Mouse (Mus musculus): ENCODE measurements around the gene Ehf.

DNA sequence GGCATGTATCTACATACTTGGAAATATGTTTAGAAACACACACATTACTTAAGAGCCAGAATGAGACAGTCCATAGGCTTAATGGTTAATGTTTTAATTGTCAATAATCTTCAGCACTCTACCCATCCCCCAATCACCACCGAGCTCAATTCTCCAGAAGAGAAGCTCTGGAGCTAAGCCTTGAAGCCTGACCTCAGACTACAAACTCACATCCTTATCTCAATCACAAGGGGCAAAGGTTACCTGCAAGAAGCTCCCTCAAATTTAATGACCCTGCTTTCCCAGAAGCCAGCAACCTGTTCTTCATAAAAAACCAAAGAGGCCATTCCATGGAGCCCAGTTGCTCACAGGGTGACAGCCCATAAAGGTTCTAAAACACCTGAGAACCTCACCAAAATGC is 19.1 kb upstream of the Ehf start:
- TF ChIP-seq CTCF (IDR thresholded peaks at IDR 0.05; ENCODE audit: insufficient read depth, low read length), result no peak
- no peak for TF ChIP-seq POLR2A (IDR thresholded peaks at IDR 0.05; ENCODE audit: borderline replicate concordance, extremely low read depth, low read depth, low read length)

All from lung, adult 2 months (tissue).